ENCODE assay signal across 9 mouse cellular contexts in genomic region chr1:43143284-43143683, GRCm38 (mm10). TPM values are rescaled to one million over a fixed set of nuclear protein-coding genes. Genes with fewer than 3 reads are reported as not detected.
DNase-seq lines count a peak whose midpoint lies in the region; TF ChIP-seq lines count a peak whose summit lies in the region.
"Had no signal": no experiment of that assay in that cellular context is flagged by ENCODE, and none has a peak within 500 bp of the region (broad histone marks: within the 10 kb centered on the region; RNA-seq: fewer than 3 reads in every experiment).

No protein-coding gene starts in this region.

- TF ChIP-seq CTCF in gastrocnemius, adult 2 months (IDR thresholded peaks at IDR 0.05), result peak; percentile 74
- 0 out of 2 replicates have a peak, but pooled peaks have one; percentile 18 for TF ChIP-seq CTCF in lung, adult 2 months (IDR thresholded peaks at IDR 0.05; ENCODE audit: insufficient read depth, low read length)

- peak; percentile 36 for DNase-seq in gastrocnemius, adult 2 months
- DNase-seq in gastrocnemius, postnatal 25 days, result no peak
- no peak for DNase-seq in lung, adult 2 months
- DNase-seq in lung, postnatal 36 days, result no peak
- DNase-seq in Muller cell, postnatal 12 days (ENCODE audit: inconsistent ontology term), result peak; percentile 45
- peak; percentile 56 to 67 for DNase-seq in kidney, postnatal 4 days
- no peak for DNase-seq in left cerebral cortex, adult 11 months (ENCODE audit: low spot score)
- DNase-seq: cerebellum, adult 18-20 months had no signal

- 79% methylated on average over 4 of the region's 4 CpGs for WGBS in lung, adult 2 months

- intact Hi-C loops in gastrocnemius, adult 2 months (cut with DNase I), result loop anchor here (1.0 to 5.0 kb wide), 2 partner anchors 69 to 121 kb away; no protein-coding TSS in a partner anchor

- TF ChIP-seq POLR2A in lung, adult 2 months (IDR thresholded peaks at IDR 0.05; ENCODE audit: borderline replicate concordance, extremely low read depth, low read depth, low read length), result no peak

- no peak overlapping the region for H3K4me3 ChIP-seq in gastrocnemius, adult 2 months
- H3K4me3 ChIP-seq in lung, adult 2 months (replicated peaks; ENCODE audit: extremely low read depth, low read depth, low read length), result no peak overlapping the region

- no peak overlapping the region for H3K27ac ChIP-seq in gastrocnemius, adult 2 months

- H3K4me1 ChIP-seq in lung, adult 2 months (ENCODE audit: control insufficient read depth, insufficient read depth, low read length), result no peaks in the 10 kb centered on the region

RNA-seq across cellular contexts. Expression of gene AI597479, which starts 44.8 kb away (rescaled TPM):
- 10 to 100 TPM; 14.2 to 20.9 TPM for total RNA-seq in gastrocnemius, adult 2 months (2021)
- total RNA-seq in gastrocnemius, postnatal 25 days (2021), result 10 to 100 TPM; 12.4 to 12.9 TPM
- polyA plus RNA-seq in lung, adult 2 months (2012; rRNA removed), result 4.3 and 6.6 TPM in 2 replicates

RNA-seq across cellular contexts. Expression of gene Tgfbrap1, which starts 44.8 kb away (rescaled TPM):
- 10 to 100 TPM; 13.0 to 13.1 TPM for total RNA-seq in gastrocnemius, adult 2 months (2021)
- total RNA-seq in gastrocnemius, postnatal 25 days (2021), result 10 to 100 TPM; 10.2 to 10.5 TPM
- 28.5 and 30.6 TPM in 2 replicates for polyA plus RNA-seq in lung, adult 2 months (2012; rRNA removed)

RNA-seq across cellular contexts. Expression of gene Fhl2, which starts 53.5 kb away (rescaled TPM):
- 1 to 10 TPM; 3.0 to 8.3 TPM for total RNA-seq in gastrocnemius, adult 2 months (2021)
- total RNA-seq in gastrocnemius, postnatal 25 days (2021), result 1 to 10 TPM; 1.7 to 5.9 TPM
- polyA plus RNA-seq in lung, adult 2 months (2012; rRNA removed), result 6.1 and 13.9 TPM in 2 replicates
- total RNA-seq: hematopoietic stem cell, adult 5-6 weeks had no signal

Comparison
In these comparisons a context has a peak if more than half of its experiments do, and no peak if none do; other contexts are left out.
1. DNase-seq: peak in gastrocnemius, adult 2 months (single experiment), Muller cell, postnatal 12 days (single experiment) and kidney, postnatal 4 days (2 of 2); none in gastrocnemius, postnatal 25 days (single experiment), lung, adult 2 months (single experiment), lung, postnatal 36 days (single experiment) and left cerebral cortex, adult 11 months (single experiment).